ENCODE assay signal across 9 mouse cellular contexts in the genomic region with DNA sequence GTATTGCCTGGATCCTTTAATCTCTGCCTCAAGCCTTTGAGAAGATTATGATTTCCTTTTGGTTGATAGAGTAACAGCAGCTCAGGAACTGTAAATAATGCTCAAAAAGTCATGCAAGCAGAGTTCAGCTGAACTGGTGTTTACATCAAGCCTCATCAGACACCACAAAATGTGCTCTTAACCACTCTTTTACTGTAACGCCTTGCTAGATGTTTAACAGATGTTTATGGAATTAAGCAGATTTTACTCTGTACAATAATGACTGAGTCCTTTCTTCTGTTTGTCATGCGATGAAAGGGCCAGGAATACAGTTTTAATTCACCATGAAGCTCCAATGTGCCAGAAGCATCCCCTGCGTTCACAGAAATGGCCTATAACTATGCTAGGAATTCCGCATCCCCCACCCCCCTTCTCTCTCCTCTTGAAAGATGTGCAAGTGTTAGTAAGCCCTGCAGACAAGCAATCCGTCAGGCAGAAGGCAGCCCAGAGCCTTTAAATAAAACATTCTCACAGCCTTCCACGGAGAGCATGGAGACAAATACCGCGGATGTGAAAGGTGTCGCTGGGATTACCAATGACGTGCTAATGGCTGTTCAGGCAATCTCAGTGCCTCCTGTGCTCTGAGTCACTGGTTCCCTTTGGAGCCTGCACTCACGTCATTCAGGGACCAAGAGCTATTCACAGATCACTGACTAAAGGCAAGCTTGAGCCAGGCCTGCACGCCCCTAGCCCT.
DNase-seq lines count a peak whose midpoint lies in the region; ATAC-seq lines count a peak whose summit lies in the region.
"Had no signal": no experiment of that assay in that cellular context is flagged by ENCODE, and none has a peak within 500 bp of the region (broad histone marks: within the 10 kb centered on the region; RNA-seq: fewer than 3 reads in every experiment).

No protein-coding gene starts in this region.

- peak; percentile 72; the same call in 1 of the 2 replicates for ATAC-seq in lung, embryonic 15.5 days (ENCODE audit: borderline replicate concordance, extremely low read depth, low FRiP score, low TSS enrichment)
- ATAC-seq in hindbrain, embryonic 13.5 days (ENCODE audit: low FRiP score): peak; percentile 87
- peak; percentile 92 for ATAC-seq in neural tube, embryonic 12.5 days (ENCODE audit: low FRiP score, low read depth)

- H3K4me2 ChIP-seq in lung, embryonic 15.5 days: no peak overlapping the region
- peak overlapping the region; percentile 47 for H3K4me2 ChIP-seq in hindbrain, embryonic 13.5 days
- H3K4me2 ChIP-seq in neural tube, embryonic 12.5 days (replicated peaks): peak overlapping the region; percentile 54
- H3K4me2 ChIP-seq: limb, embryonic 15.5 days had no signal

- DNase-seq in adrenal gland, adult 2 months: peak; percentile 5
- no peak for DNase-seq in adrenal gland, adult 18-20 months (ENCODE audit: low spot score in 2 of 2)
- DNase-seq in lung, postnatal 14 days: no peak
- DNase-seq in layer of hippocampus, postnatal 36 days: no peak
- DNase-seq in gastrocnemius, postnatal 10 days: no peak

- no peaks in the 10 kb centered on the region for H3K36me3 ChIP-seq in lung, embryonic 15.5 days
- H3K36me3 ChIP-seq in hindbrain, embryonic 13.5 days: no peaks in the 10 kb centered on the region
- no peaks in the 10 kb centered on the region for H3K36me3 ChIP-seq in neural tube, embryonic 12.5 days
- H3K36me3 ChIP-seq: limb, embryonic 15.5 days had no signal

- no peaks in the 10 kb centered on the region for H3K9me3 ChIP-seq in lung, embryonic 15.5 days
- H3K9me3 ChIP-seq in hindbrain, embryonic 13.5 days: no peaks in the 10 kb centered on the region
- no peaks in the 10 kb centered on the region for H3K9me3 ChIP-seq in neural tube, embryonic 12.5 days
- H3K9me3 ChIP-seq: limb, embryonic 15.5 days had no signal

- H3K27ac ChIP-seq in lung, embryonic 15.5 days: no peak overlapping the region
- 0 out of 2 replicates have a peak overlapping the region, but pooled peaks have one; percentile 24 for H3K27ac ChIP-seq in hindbrain, embryonic 13.5 days
- no peak overlapping the region for H3K27ac ChIP-seq in neural tube, embryonic 12.5 days
- H3K27ac ChIP-seq: limb, embryonic 15.5 days had no signal

- 9% methylated on average over 12 of the region's 12 CpGs for WGBS in lung, embryonic 15.5 days
- WGBS in hindbrain, embryonic 13.5 days: 5% methylated on average over 12 of the region's 12 CpGs
- WGBS in neural tube, embryonic 12.5 days: 3% methylated on average over 12 of the region's 12 CpGs

- no peaks in the 10 kb centered on the region for H3K4me1 ChIP-seq in lung, embryonic 15.5 days
- H3K4me1 ChIP-seq in hindbrain, embryonic 13.5 days (replicated peaks): peaks cover 23% of the 10 kb centered on the region
- peaks cover 15% of the 10 kb centered on the region for H3K4me1 ChIP-seq in neural tube, embryonic 12.5 days

- no peak overlapping the region for H3K4me3 ChIP-seq in lung, embryonic 15.5 days
- peak overlapping the region; percentile 23; the same call in 1 of the 2 replicates for H3K4me3 ChIP-seq in hindbrain, embryonic 13.5 days
- no peak overlapping the region for H3K4me3 ChIP-seq in neural tube, embryonic 12.5 days
- H3K4me3 ChIP-seq: limb, embryonic 15.5 days had no signal

- H3K9ac ChIP-seq in lung, embryonic 15.5 days: no peak overlapping the region
- H3K9ac ChIP-seq in hindbrain, embryonic 13.5 days: peak overlapping the region; percentile 55; the same call in 1 of the 2 replicates
- no peak overlapping the region for H3K9ac ChIP-seq in neural tube, embryonic 12.5 days
- H3K9ac ChIP-seq: limb, embryonic 15.5 days had no signal

- no peaks in the 10 kb centered on the region for H3K27me3 ChIP-seq in lung, embryonic 15.5 days
- no peaks in the 10 kb centered on the region for H3K27me3 ChIP-seq in hindbrain, embryonic 13.5 days
- H3K27me3 ChIP-seq in neural tube, embryonic 12.5 days (replicated peaks): no peaks in the 10 kb centered on the region
- H3K27me3 ChIP-seq: limb, embryonic 15.5 days had no signal
